Mouse (Mus musculus): ENCODE results near the gene Syne1. TPM values are rescaled to one million over a fixed set of nuclear protein-coding genes. Genes with fewer than 3 reads are reported as not detected.

Syne1 gene
- polyA plus RNA-seq, 1 experiment from 2014 or later, result 3.1 TPM

DNA sequence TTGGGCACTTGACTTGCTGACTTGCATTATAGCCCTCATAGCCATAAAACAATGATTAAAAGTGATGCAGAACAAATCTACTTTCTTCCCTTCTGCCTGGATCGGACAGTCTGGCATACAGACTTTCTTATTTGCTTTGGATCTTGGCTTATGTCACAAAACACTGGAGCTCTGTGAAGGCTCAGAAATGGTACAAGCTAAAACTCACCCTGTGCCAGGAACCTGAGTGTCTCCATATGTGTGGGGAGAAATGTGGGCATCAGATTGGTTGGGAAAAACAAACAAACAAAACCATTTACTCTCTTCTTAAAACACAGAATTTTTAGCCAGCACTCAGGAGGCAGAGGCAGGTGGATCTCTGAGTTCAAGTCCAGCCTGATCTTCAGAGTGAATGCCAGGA is 30.6 kb downstream of the Syne1 start:
- ATAC-seq (replicated peaks; ENCODE audit: insufficient number of reproducible peaks, low FRiP score, low TSS enrichment, low read depth), result no peak
- WGBS, result 96% methylated on average over 1 of the region's 1 CpGs
- no peaks in the 10 kb centered on the region for H3K36me3 ChIP-seq (replicated peaks; ENCODE audit: control insufficient read depth, insufficient read depth, low read depth, low read length)
- H3K9ac ChIP-seq (replicated peaks; ENCODE audit: low read length), result no peak overlapping the region
- H3K27ac ChIP-seq (replicated peaks; ENCODE audit: low read depth, low read length), result no peak overlapping the region
- no peak overlapping the region for H3K4me3 ChIP-seq (ENCODE audit: low read depth, low read length)
- no peak for DNase-seq (ENCODE audit: low spot score)
- H3K9me3 ChIP-seq (replicated peaks; ENCODE audit: control insufficient read depth, low read length), result no peaks in the 10 kb centered on the region
- H3K4me1 ChIP-seq (ENCODE audit: control insufficient read depth, insufficient read depth, low read length), result no peaks in the 10 kb centered on the region
- H3K27me3 ChIP-seq (ENCODE audit: control insufficient read depth, insufficient read depth, low read length), result no peaks in the 10 kb centered on the region
- no peak overlapping the region for H3K4me2 ChIP-seq (ENCODE audit: low read depth, low read length)

DNA sequence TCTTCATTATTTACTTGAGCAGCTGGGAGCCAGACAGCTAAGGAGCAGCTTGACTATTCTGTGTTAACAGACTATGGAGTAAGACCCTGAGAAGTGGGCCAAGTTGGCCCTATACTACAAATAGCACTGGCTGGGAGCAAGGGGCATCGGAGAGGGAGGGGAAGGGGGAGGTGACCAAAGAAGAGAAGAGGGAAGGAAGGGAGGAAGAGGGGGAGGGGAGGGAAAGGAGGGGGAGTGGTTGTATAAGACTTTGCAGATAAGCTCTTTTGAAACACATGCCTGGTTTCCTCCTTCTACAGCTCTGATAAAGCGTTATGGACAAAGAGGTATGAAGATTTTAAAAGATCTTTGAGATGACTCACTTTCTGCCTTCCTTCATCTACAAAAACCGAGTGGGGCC is 36.0 kb downstream of the Syne1 start:
- H3K9ac ChIP-seq (replicated peaks; ENCODE audit: low read length), result no peak overlapping the region
- no peaks in the 10 kb centered on the region for H3K4me1 ChIP-seq (ENCODE audit: control insufficient read depth, insufficient read depth, low read length)
- ATAC-seq (replicated peaks; ENCODE audit: insufficient number of reproducible peaks, low FRiP score, low TSS enrichment, low read depth) (no peak), DNase-seq (ENCODE audit: low spot score) (no peak)
- no peak overlapping the region for H3K27ac ChIP-seq (replicated peaks; ENCODE audit: low read depth, low read length)
- no peak overlapping the region for H3K4me3 ChIP-seq (ENCODE audit: low read depth, low read length)
- H3K27me3 ChIP-seq (ENCODE audit: control insufficient read depth, insufficient read depth, low read length), result no peaks in the 10 kb centered on the region
- H3K9me3 ChIP-seq (replicated peaks; ENCODE audit: control insufficient read depth, low read length), result no peaks in the 10 kb centered on the region
- no peak overlapping the region for H3K4me2 ChIP-seq (ENCODE audit: low read depth, low read length)
- no peaks in the 10 kb centered on the region for H3K36me3 ChIP-seq (replicated peaks; ENCODE audit: control insufficient read depth, insufficient read depth, low read depth, low read length)
- 13% methylated on average over 3 of the region's 3 CpGs for WGBS

DNA sequence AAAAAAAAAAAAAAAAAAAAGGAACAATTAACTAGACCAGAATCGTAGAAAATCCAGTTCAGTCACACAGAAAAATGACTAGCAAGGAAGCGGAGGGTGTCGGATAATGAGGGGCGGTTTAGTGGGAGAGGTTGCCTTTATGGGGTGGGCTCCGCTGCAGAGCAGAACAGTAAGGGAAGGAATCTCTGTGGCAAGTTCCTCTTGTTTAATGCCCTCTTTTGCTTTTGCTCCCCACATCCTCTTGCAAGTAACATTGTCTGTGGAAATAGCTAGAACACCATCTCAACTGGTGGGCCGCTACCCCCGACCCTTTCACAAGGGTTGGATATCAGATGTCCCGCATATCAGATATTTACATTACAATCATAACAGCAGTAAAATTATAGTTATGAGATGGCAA is 37.1 kb downstream of the Syne1 start:
- DNase-seq (ENCODE audit: low spot score) (no peak), ATAC-seq (replicated peaks; ENCODE audit: insufficient number of reproducible peaks, low FRiP score, low TSS enrichment, low read depth) (no peak)
- Histone ChIP-seq H3K27ac (replicated peaks; ENCODE audit: low read depth, low read length) (no peak overlapping the region), H3K4me2 (ENCODE audit: low read depth, low read length) (no peak overlapping the region), H3K9ac (replicated peaks; ENCODE audit: low read length) (no peak overlapping the region), H3K4me3 (ENCODE audit: low read depth, low read length) (no peak overlapping the region), H3K4me1 (ENCODE audit: control insufficient read depth, insufficient read depth, low read length) (no peaks in the 10 kb centered on the region), H3K9me3 (replicated peaks; ENCODE audit: control insufficient read depth, low read length) (no peaks in the 10 kb centered on the region), H3K36me3 (replicated peaks; ENCODE audit: control insufficient read depth, insufficient read depth, low read depth, low read length) (no peaks in the 10 kb centered on the region), H3K27me3 (ENCODE audit: control insufficient read depth, insufficient read depth, low read length) (no peaks in the 10 kb centered on the region)
- WGBS, result 95% methylated on average over 8 of the region's 8 CpGs

DNA sequence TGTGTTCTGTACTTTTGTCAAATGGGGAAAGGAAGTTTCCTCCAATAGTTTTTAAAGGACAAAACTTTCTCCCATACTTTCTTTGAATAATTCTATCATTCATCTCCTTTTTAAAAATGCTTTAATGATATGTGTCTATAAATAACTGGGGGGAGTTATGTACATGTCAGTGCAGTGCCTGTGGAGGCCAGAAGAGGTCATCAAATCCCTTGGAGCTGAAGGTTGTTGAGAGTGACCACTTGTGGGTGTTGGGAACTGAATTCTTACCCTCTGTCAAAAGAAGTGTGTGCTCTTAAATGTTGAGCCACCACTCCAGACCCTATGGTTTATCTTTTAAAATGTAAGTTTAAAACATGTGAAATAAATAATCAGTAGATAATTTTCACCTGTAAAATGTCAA is 39.0 kb downstream of the Syne1 start:
- Histone ChIP-seq H3K36me3 (replicated peaks; ENCODE audit: control insufficient read depth, insufficient read depth, low read depth, low read length) (no peaks in the 10 kb centered on the region), H3K27ac (replicated peaks; ENCODE audit: low read depth, low read length) (no peak overlapping the region), H3K27me3 (ENCODE audit: control insufficient read depth, insufficient read depth, low read length) (no peaks in the 10 kb centered on the region), H3K9ac (replicated peaks; ENCODE audit: low read length) (no peak overlapping the region), H3K4me2 (ENCODE audit: low read depth, low read length) (no peak overlapping the region), H3K4me3 (ENCODE audit: low read depth, low read length) (no peak overlapping the region), H3K9me3 (replicated peaks; ENCODE audit: control insufficient read depth, low read length) (no peaks in the 10 kb centered on the region), H3K4me1 (ENCODE audit: control insufficient read depth, insufficient read depth, low read length) (no peaks in the 10 kb centered on the region)
- no peak for ATAC-seq (replicated peaks; ENCODE audit: insufficient number of reproducible peaks, low FRiP score, low TSS enrichment, low read depth)
- DNase-seq (ENCODE audit: low spot score), result no peak

DNA sequence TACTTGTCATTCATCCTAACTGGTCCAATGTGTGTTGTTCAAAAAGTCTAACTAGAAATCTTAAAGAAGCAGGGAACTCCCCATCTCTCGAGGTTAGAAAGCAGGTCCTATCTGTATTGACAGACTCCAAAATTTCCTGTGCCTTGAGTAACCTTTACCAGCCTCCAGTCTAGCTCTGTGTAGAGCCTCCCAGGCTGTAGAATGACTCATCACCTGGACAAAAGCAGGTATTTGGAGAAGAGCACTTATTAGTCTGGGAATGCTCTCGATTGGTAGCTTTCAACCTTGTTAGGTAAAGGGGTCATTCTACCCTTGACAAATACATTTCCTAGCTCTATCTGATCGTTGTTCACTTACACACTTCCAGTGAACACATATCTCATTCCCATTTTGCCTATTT is 39.9 kb downstream of the Syne1 start:
- H3K9me3 ChIP-seq (replicated peaks; ENCODE audit: control insufficient read depth, low read length), result no peaks in the 10 kb centered on the region
- ATAC-seq (replicated peaks; ENCODE audit: insufficient number of reproducible peaks, low FRiP score, low TSS enrichment, low read depth), result no peak
- no peak overlapping the region for H3K4me2 ChIP-seq (ENCODE audit: low read depth, low read length)
- no peak overlapping the region for H3K27ac ChIP-seq (replicated peaks; ENCODE audit: low read depth, low read length)
- no peak for DNase-seq (ENCODE audit: low spot score)
- no peaks in the 10 kb centered on the region for H3K36me3 ChIP-seq (replicated peaks; ENCODE audit: control insufficient read depth, insufficient read depth, low read depth, low read length)
- H3K9ac ChIP-seq (replicated peaks; ENCODE audit: low read length), result no peak overlapping the region
- no peaks in the 10 kb centered on the region for H3K4me1 ChIP-seq (ENCODE audit: control insufficient read depth, insufficient read depth, low read length)
- no peaks in the 10 kb centered on the region for H3K27me3 ChIP-seq (ENCODE audit: control insufficient read depth, insufficient read depth, low read length)
- no peak overlapping the region for H3K4me3 ChIP-seq (ENCODE audit: low read depth, low read length)
- 78% methylated on average over 3 of the region's 3 CpGs for WGBS

DNA sequence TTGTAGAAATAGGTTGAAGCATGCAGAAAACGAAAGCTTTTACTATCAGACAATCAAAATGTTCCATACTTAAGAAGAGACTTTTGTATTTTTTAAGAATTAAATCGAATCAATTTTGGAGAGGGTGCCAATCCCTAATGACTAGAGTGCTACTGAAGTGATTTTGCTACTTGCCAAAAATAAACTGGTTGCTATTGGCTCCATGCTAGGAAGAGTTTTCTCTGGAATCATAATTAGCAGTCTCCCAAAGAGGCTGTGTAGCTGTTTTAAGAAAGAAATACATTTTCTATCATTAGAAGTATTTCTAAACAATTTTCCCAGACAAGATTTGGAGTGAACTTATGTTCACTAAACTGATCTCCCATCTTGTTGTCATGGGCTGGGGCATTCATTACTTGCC is 43.8 kb downstream of the Syne1 start:
- WGBS, result 74% methylated on average over 2 of the region's 2 CpGs
- Histone ChIP-seq H3K9ac (replicated peaks; ENCODE audit: low read length) (no peak overlapping the region), H3K9me3 (replicated peaks; ENCODE audit: control insufficient read depth, low read length) (no peaks in the 10 kb centered on the region), H3K27ac (replicated peaks; ENCODE audit: low read depth, low read length) (no peak overlapping the region), H3K27me3 (ENCODE audit: control insufficient read depth, insufficient read depth, low read length) (no peaks in the 10 kb centered on the region), H3K4me3 (ENCODE audit: low read depth, low read length) (no peak overlapping the region), H3K36me3 (replicated peaks; ENCODE audit: control insufficient read depth, insufficient read depth, low read depth, low read length) (no peaks in the 10 kb centered on the region), H3K4me1 (ENCODE audit: control insufficient read depth, insufficient read depth, low read length) (no peaks in the 10 kb centered on the region), H3K4me2 (ENCODE audit: low read depth, low read length) (no peak overlapping the region)
- DNase-seq (ENCODE audit: low spot score) (no peak), ATAC-seq (replicated peaks; ENCODE audit: insufficient number of reproducible peaks, low FRiP score, low TSS enrichment, low read depth) (no peak)

DNA sequence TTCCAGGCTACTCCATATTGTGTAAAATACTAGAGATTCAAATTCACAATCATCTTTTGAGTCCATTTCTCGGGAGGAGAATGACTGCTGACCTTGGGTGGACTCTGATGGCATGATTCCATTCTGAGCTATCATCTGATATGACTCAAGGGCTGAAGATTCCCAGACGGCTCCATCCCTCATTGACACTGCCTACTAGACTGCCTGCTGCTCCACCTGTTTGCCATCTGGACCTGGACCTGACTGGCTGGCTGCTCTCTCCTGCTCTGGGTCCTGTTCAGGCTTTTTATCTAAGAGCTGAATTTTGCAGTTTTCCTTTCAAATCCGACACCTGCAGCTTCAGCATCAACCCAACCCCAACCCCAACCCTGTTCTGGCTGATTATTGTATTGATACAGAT is 46.5 kb downstream of the Syne1 start:
- no peak for ATAC-seq (replicated peaks; ENCODE audit: insufficient number of reproducible peaks, low FRiP score, low TSS enrichment, low read depth)
- Histone ChIP-seq H3K4me1 (ENCODE audit: control insufficient read depth, insufficient read depth, low read length) (no peaks in the 10 kb centered on the region), H3K27me3 (ENCODE audit: control insufficient read depth, insufficient read depth, low read length) (no peaks in the 10 kb centered on the region), H3K4me3 (ENCODE audit: low read depth, low read length) (no peak overlapping the region), H3K36me3 (replicated peaks; ENCODE audit: control insufficient read depth, insufficient read depth, low read depth, low read length) (no peaks in the 10 kb centered on the region), H3K4me2 (ENCODE audit: low read depth, low read length) (no peak overlapping the region), H3K27ac (replicated peaks; ENCODE audit: low read depth, low read length) (no peak overlapping the region), H3K9me3 (replicated peaks; ENCODE audit: control insufficient read depth, low read length) (no peaks in the 10 kb centered on the region), H3K9ac (replicated peaks; ENCODE audit: low read length) (no peak overlapping the region)
- no peak for DNase-seq (ENCODE audit: low spot score)
- 68% methylated on average over 3 of the region's 3 CpGs for WGBS

DNA sequence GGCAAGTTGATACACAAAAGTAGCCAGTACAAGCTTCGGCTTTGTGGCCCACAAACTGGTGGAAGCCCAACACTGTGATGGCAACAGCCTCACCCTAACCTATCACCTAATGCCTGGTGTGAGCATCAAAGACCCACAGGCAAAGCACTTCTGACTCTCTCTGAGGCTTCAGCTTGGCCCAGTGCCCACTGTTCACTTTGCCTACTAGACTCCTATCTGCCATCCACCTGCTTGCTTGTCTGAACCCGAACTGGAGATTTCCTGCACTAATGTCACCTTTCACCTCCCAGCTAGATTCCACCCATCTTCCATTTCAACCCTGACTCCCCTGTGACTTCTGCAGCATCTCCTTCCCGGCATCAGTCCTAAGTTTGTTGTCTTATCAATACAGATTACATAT is 47.4 kb downstream of the Syne1 start:
- no peaks in the 10 kb centered on the region for H3K4me1 ChIP-seq (ENCODE audit: control insufficient read depth, insufficient read depth, low read length)
- H3K9me3 ChIP-seq (replicated peaks; ENCODE audit: control insufficient read depth, low read length), result no peaks in the 10 kb centered on the region
- no peaks in the 10 kb centered on the region for H3K36me3 ChIP-seq (replicated peaks; ENCODE audit: control insufficient read depth, insufficient read depth, low read depth, low read length)
- H3K4me2 ChIP-seq (ENCODE audit: low read depth, low read length), result no peak overlapping the region
- no peak overlapping the region for H3K27ac ChIP-seq (replicated peaks; ENCODE audit: low read depth, low read length)
- H3K9ac ChIP-seq (replicated peaks; ENCODE audit: low read length), result no peak overlapping the region
- DNase-seq (ENCODE audit: low spot score) (no peak), ATAC-seq (replicated peaks; ENCODE audit: insufficient number of reproducible peaks, low FRiP score, low TSS enrichment, low read depth) (no peak)
- WGBS, result 78% methylated on average over 3 of the region's 3 CpGs
- no peaks in the 10 kb centered on the region for H3K27me3 ChIP-seq (ENCODE audit: control insufficient read depth, insufficient read depth, low read length)
- no peak overlapping the region for H3K4me3 ChIP-seq (ENCODE audit: low read depth, low read length)

Measured in embryonic facial prominence, embryonic 11.5 days (tissue).